Mouse (Mus musculus) embryonic fibroblast, embryonic 13.5 days (primary cell): ENCODE measurements around the gene Pip4k2a.

Experiments
- CTCF ChIP-seq: IDR thresholded peaks from 2 replicates; pipeline ENCODE4 v1.5.1; 2011; ENCODE audit warnings: mild to moderate bottlenecking, control low read depth, low read length, moderate library complexity, borderline replicate concordance; ENCODE audit not compliant: insufficient read depth
- POLR2A ChIP-seq: IDR thresholded peaks from 2 replicates; pipeline ENCODE4 v1.6.1; 2011; ENCODE audit warnings: low read depth, mild to moderate bottlenecking, control low read depth, low read length, moderate library complexity

GRCm38 (mm10) chr2:18891991-18892537, 105.9 kb downstream of the Pip4k2a start:
- TF ChIP-seq CTCF (no peak), POLR2A (no peak)
